Mouse (Mus musculus): ENCODE measurements around the gene Acp1.

Gene Acp1

GRCm38 (mm10) chr12:30864347-30864746 is 47.0 kb downstream of the Acp1 start:
- no peak for DNase-seq (ENCODE audit: low spot score)

GRCm38 (mm10) chr12:30856172-30856571 is 55.2 kb downstream of the Acp1 start:
- DNase-seq (ENCODE audit: low spot score) = no peak

- no peak for DNase-seq (ENCODE audit: low spot score)
These were observed 55.8 kb downstream of the Acp1 start for GRCm38 (mm10) chr12:30855442-30856159.

DNA sequence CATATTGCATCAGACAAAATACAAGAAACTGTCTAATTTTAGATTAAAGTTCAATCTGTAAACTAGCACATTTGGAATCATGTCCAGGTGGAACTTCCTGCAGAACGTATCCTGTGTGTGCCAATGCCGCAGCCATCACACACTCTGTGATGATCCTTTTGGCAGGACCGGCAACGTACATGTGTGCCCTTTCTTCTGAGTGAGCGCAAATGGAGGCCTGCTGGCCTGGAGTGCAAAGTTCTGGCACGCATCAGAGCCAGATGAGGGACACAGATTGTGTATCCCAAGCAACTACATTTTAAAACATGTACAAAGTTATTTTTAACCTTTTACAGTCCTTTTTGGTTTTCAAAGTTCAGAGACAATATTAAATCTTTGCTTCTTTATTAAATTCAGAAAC is 59.5 kb downstream of the Acp1 start:
- no peak for DNase-seq (ENCODE audit: low spot score)

DNA sequence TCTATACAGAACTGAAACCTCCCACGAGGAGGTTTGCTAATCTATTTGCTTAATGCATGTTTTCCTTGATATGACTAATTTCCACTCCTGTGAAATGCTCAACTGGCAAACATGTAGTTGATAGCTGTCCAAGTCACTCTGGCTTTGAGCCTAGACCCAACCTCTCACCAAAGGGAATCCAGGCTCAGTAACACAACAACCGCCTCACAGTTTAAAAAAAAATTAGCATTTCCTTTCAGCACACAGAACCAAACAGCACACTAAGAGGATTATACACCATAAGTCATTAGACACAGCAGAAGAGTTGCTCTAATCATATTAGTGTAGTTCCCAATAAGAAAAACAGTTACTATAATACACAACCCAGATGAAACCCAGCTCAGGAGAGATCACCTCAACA is 60.5 kb downstream of the Acp1 start:
- DNase-seq (ENCODE audit: low spot score) = no peak

- DNase-seq (ENCODE audit: low spot score) = no peak
These were observed 62.9 kb downstream of the Acp1 start for GRCm38 (mm10) chr12:30848521-30848920.
